Mouse (Mus musculus) embryonic facial prominence, embryonic 12.5 days (tissue): Measurements from ENCODE around the gene Clec4f. TPM values are rescaled to one million over a fixed set of nuclear protein-coding genes. Genes with fewer than 3 reads are reported as not detected.

Source experiments
- ATAC-seq: fragments of 200-750 bp; cut with Nextera tagmentation; 2 replicates; pipeline ENCODE4 v1.8.0; 2017; ENCODE audit not compliant: insufficient number of reproducible peaks, insufficient read depth, low FRiP score, low TSS enrichment
- H3K27ac ChIP-seq: fragments of 300-500 bp; sonication (generic); 2 replicates; pipeline ENCODE4 v1.5.1; 2016; ENCODE audit warnings: mild to moderate bottlenecking
- H3K27me3 ChIP-seq: fragments of 300-500 bp; sonication (generic); 2 replicates; pipeline ENCODE4 v1.6.1; 2016; ENCODE audit warnings: mild to moderate bottlenecking, moderate library complexity
- H3K36me3 ChIP-seq: fragments of 300-500 bp; sonication (generic); 2 replicates; pipeline ENCODE4 v1.6.1; 2016; ENCODE audit warnings: mild to moderate bottlenecking
- H3K4me1 ChIP-seq: fragments of 300-500 bp; sonication (generic); 2 replicates; pipeline ENCODE4 v1.6.1; 2016
- H3K4me2 ChIP-seq: fragments of 300-500 bp; sonication (generic); replicated peaks from 2 replicates; pipeline ENCODE4 v1.6.1; 2016; ENCODE audit warnings: mild to moderate bottlenecking, moderate library complexity
- H3K4me3 ChIP-seq: fragments of 300-500 bp; sonication (generic); 2 replicates; pipeline ENCODE4 v1.5.1; 2016; ENCODE audit warnings: mild to moderate bottlenecking
- H3K9ac ChIP-seq: fragments of 300-500 bp; sonication (generic); 2 replicates; pipeline ENCODE4 v1.6.1; 2016; ENCODE audit warnings: mild to moderate bottlenecking, moderate library complexity
- H3K9me3 ChIP-seq: fragments of 300-500 bp; sonication (generic); 2 replicates; pipeline ENCODE4 v1.6.1; 2016; ENCODE audit warnings: mild to moderate bottlenecking, moderate library complexity
- WGBS: fragments of 180-500 bp; shearing (Covaris S2); methylation state at CpG from one replicate; pipeline ENCODE4 v1.1.7; 2016; 5-methylcytosine and 5-hydroxymethylcytosine counted together
- polyA plus RNA-seq: library from polyadenylated mRNA; unstranded; fragments of >200 nt; fragmentation: Nextera tagmentation; extraction: Ambion mirVana; gene quantifications from 2 replicates; pipeline ENCODE4 v1.2.1, GENCODE M21; 2016

Clec4f gene
- not detected in 2 replicates for polyA plus RNA-seq

- WGBS: 89% methylated on average over 2 of the region's 2 CpGs
- H3K4me1 ChIP-seq: no peaks in the 10 kb centered on the region
These were observed at the start of gene Clec4f for GRCm38 (mm10) chr6:83656087-83656486. Clec4f (minus strand) TSS chr6:83656187.

GRCm38 (mm10) chr6:83704701-83705100 is 48.7 kb upstream of the Clec4f start:
- no peaks in the 10 kb centered on the region for H3K36me3 ChIP-seq
- WGBS: 15% methylated on average over 5 of the region's 5 CpGs
- peaks cover 4% of the 10 kb centered on the region; the same call in 1 of the 2 replicates for H3K4me1 ChIP-seq
- no peak overlapping the region for H3K27ac ChIP-seq
- H3K9me3 ChIP-seq: no peaks in the 10 kb centered on the region
- H3K4me2 ChIP-seq: no peak overlapping the region
- H3K27me3 ChIP-seq: peaks cover 91% of the 10 kb centered on the region
- no peak overlapping the region for H3K9ac ChIP-seq
- H3K4me3 ChIP-seq: no peak overlapping the region
- ATAC-seq: no peak

More at GRCm38 (mm10) chr6:83656087-83656486, at the start of gene Clec4f:
- Histone ChIP-seq H3K4me3 (no peak within 1 kb of the TSS), H3K27ac (no peak within 1 kb of the TSS), H3K36me3 (no peaks in the 10 kb centered on the region), H3K4me2 (no peak within 1 kb of the TSS), H3K9me3 (no peaks in the 10 kb centered on the region), H3K27me3 (no peaks in the 10 kb centered on the region), H3K9ac (no peak within 1 kb of the TSS)
- ATAC-seq: no peak

- peaks cover 4% of the 10 kb centered on the region; the same call in 1 of the 2 replicates for H3K4me1 ChIP-seq
These were observed 48.3 kb upstream of the Clec4f start for GRCm38 (mm10) chr6:83704294-83704693.

GRCm38 (mm10) chr6:83703722-83704078 is 47.7 kb upstream of the Clec4f start:
- Histone ChIP-seq H3K27me3 (peaks cover 91% of the 10 kb centered on the region), H3K9ac (no peak overlapping the region), H3K36me3 (no peaks in the 10 kb centered on the region), H3K4me2 (no peak overlapping the region), H3K4me3 (no peak overlapping the region), H3K4me1 (peaks cover 4% of the 10 kb centered on the region; the same call in 1 of the 2 replicates), H3K9me3 (no peaks in the 10 kb centered on the region), H3K27ac (no peak overlapping the region)
- WGBS: 2% methylated on average over 10 of the region's 10 CpGs
- ATAC-seq: no peak

More at GRCm38 (mm10) chr6:83704294-83704693, 48.3 kb upstream of the Clec4f start:
- Histone ChIP-seq H3K4me3 (no peak overlapping the region), H3K9me3 (no peaks in the 10 kb centered on the region), H3K27me3 (peaks cover 91% of the 10 kb centered on the region), H3K36me3 (no peaks in the 10 kb centered on the region), H3K9ac (no peak overlapping the region), H3K4me2 (no peak overlapping the region), H3K27ac (no peak overlapping the region)
- WGBS: 7% methylated on average over 1 of the region's 1 CpGs
- ATAC-seq: no peak

- no peak for ATAC-seq
- H3K9ac ChIP-seq: no peak overlapping the region
- WGBS: under 1% methylated on average over 27 of the region's 27 CpGs
- no peak overlapping the region for H3K4me2 ChIP-seq
- H3K27ac ChIP-seq: no peak overlapping the region
- no peaks in the 10 kb centered on the region for H3K9me3 ChIP-seq
- H3K4me1 ChIP-seq: peaks cover 4% of the 10 kb centered on the region; the same call in 1 of the 2 replicates
- H3K27me3 ChIP-seq: peaks cover 91% of the 10 kb centered on the region
- H3K4me3 ChIP-seq: no peak overlapping the region
- no peaks in the 10 kb centered on the region for H3K36me3 ChIP-seq
These were observed 47.2 kb upstream of the Clec4f start for GRCm38 (mm10) chr6:83703000-83703721.

GRCm38 (mm10) chr6:83702146-83702999 is 46.4 kb upstream of the Clec4f start:
- no peak overlapping the region for H3K9ac ChIP-seq
- H3K36me3 ChIP-seq: no peaks in the 10 kb centered on the region
- H3K27ac ChIP-seq: no peak overlapping the region
- 0 out of 2 replicates have a peak overlapping the region, but pooled peaks have one; percentile 1 for H3K4me3 ChIP-seq
- ATAC-seq: peak; percentile 12; the same call in 1 of the 2 replicates
- 1% methylated on average over 53 of the region's 53 CpGs for WGBS
- peak overlapping the region; percentile 24; the same call in 1 of the 2 replicates for H3K4me2 ChIP-seq
- H3K9me3 ChIP-seq: no peaks in the 10 kb centered on the region
- peaks cover 4% of the 10 kb centered on the region; the same call in 1 of the 2 replicates for H3K4me1 ChIP-seq
- H3K27me3 ChIP-seq: peaks cover 91% of the 10 kb centered on the region

GRCm38 (mm10) chr6:83701001-83701400 is 45.0 kb upstream of the Clec4f start:
- Histone ChIP-seq H3K4me1 (peaks cover 4% of the 10 kb centered on the region; the same call in 1 of the 2 replicates), H3K27me3 (peaks cover 91% of the 10 kb centered on the region), H3K4me3 (no peak overlapping the region), H3K4me2 (no peak overlapping the region), H3K36me3 (no peaks in the 10 kb centered on the region), H3K27ac (no peak overlapping the region), H3K9ac (no peak overlapping the region), H3K9me3 (no peaks in the 10 kb centered on the region)
- WGBS: under 1% methylated on average over 11 of the region's 11 CpGs
- no peak for ATAC-seq

- Histone ChIP-seq H3K4me1 (peaks cover 4% of the 10 kb centered on the region; the same call in 1 of the 2 replicates), H3K4me2 (no peak overlapping the region), H3K9me3 (no peaks in the 10 kb centered on the region), H3K9ac (no peak overlapping the region), H3K4me3 (no peak overlapping the region), H3K36me3 (no peaks in the 10 kb centered on the region), H3K27ac (no peak overlapping the region), H3K27me3 (peaks cover 92% of the 10 kb centered on the region)
- WGBS: 5% methylated on average over 5 of the region's 5 CpGs
- no peak for ATAC-seq
These were observed 44.0 kb upstream of the Clec4f start for GRCm38 (mm10) chr6:83699971-83700370.

GRCm38 (mm10) chr6:83697932-83698331 is 41.9 kb upstream of the Clec4f start:
- Histone ChIP-seq H3K9ac (no peak overlapping the region), H3K27me3 (peaks cover 95% of the 10 kb centered on the region), H3K4me3 (no peak overlapping the region), H3K4me2 (no peak overlapping the region), H3K9me3 (no peaks in the 10 kb centered on the region), H3K36me3 (no peaks in the 10 kb centered on the region), H3K27ac (no peak overlapping the region), H3K4me1 (peaks cover 4% of the 10 kb centered on the region; the same call in 1 of the 2 replicates)
- ATAC-seq: no peak
- WGBS: 3% methylated on average over 8 of the region's 8 CpGs

- no peak overlapping the region for H3K9ac ChIP-seq
- no peak overlapping the region for H3K4me3 ChIP-seq
- H3K4me2 ChIP-seq: no peak overlapping the region
- H3K27ac ChIP-seq: no peak overlapping the region
- WGBS: 2% methylated on average over 7 of the region's 7 CpGs
- no peaks in the 10 kb centered on the region for H3K4me1 ChIP-seq
- no peaks in the 10 kb centered on the region for H3K9me3 ChIP-seq
- peaks cover 98% of the 10 kb centered on the region for H3K27me3 ChIP-seq
- ATAC-seq: no peak
- H3K36me3 ChIP-seq: no peaks in the 10 kb centered on the region
These were observed 40.7 kb upstream of the Clec4f start for GRCm38 (mm10) chr6:83696684-83697083.

- no peak overlapping the region for H3K4me3 ChIP-seq
- H3K9ac ChIP-seq: no peak overlapping the region
- H3K9me3 ChIP-seq: no peaks in the 10 kb centered on the region
- H3K4me2 ChIP-seq: no peak overlapping the region
- peaks cover 99% of the 10 kb centered on the region for H3K27me3 ChIP-seq
- no peak for ATAC-seq
- 4% methylated on average over 3 of the region's 3 CpGs for WGBS
- H3K27ac ChIP-seq: no peak overlapping the region
- H3K4me1 ChIP-seq: no peaks in the 10 kb centered on the region
- no peaks in the 10 kb centered on the region for H3K36me3 ChIP-seq
These were observed 39.7 kb upstream of the Clec4f start for GRCm38 (mm10) chr6:83695731-83696130.
